Mouse (Mus musculus): Measurements from ENCODE around the gene Kcnb1. TPM values are rescaled to one million over a fixed set of nuclear protein-coding genes. Genes with fewer than 3 reads are reported as not detected.

The Kcnb1 gene
- total RNA-seq, 2 experiments from 2014 or later, result 16.1 to 20.7 TPM

DNA sequence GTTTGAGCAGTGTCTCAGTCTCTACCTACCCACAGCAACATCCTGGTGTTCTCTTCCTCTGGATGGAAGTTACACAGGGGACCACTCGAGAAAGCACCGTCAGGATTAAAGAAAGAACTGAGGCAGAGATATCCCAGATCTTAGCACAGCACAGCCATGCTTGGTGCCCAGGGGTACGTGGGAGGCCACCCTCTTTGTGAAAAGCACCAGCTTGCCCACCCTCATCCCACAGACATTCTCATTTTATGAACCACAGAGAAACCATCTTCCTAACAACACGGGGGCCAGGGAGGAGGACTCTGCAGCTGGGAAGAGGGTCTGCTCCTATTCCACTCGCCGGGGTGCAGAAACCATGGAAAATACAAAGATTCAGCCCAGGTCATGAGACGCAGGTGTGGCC is 39.8 kb downstream of the Kcnb1 start:
- no peak overlapping the region for H3K27ac ChIP-seq
- DNase-seq, result no peak
- TF ChIP-seq CTCF (IDR thresholded peaks at IDR 0.05), result no peak
- intact Hi-C loops (cut with DNase I), result no loop called here
- H3K4me3 ChIP-seq, result no peak overlapping the region

GRCm38 (mm10) chr2:167149035-167149434 is 40.9 kb downstream of the Kcnb1 start:
- intact Hi-C loops (cut with DNase I), result no loop called here
- no peak for TF ChIP-seq CTCF (IDR thresholded peaks at IDR 0.05)
- no peak overlapping the region for H3K27ac ChIP-seq
- no peak for DNase-seq
- H3K4me3 ChIP-seq, result no peak overlapping the region

- Histone ChIP-seq H3K27ac (peak overlapping the region; percentile 63), H3K4me3 (no peak overlapping the region)
- peak; percentile 47 for DNase-seq
- intact Hi-C loops (cut with DNase I), result no loop called here
- no peak for TF ChIP-seq CTCF (IDR thresholded peaks at IDR 0.05)
Observed at GRCm38 (mm10) chr2:167147708-167148107, 42.2 kb downstream of the Kcnb1 start.

DNA sequence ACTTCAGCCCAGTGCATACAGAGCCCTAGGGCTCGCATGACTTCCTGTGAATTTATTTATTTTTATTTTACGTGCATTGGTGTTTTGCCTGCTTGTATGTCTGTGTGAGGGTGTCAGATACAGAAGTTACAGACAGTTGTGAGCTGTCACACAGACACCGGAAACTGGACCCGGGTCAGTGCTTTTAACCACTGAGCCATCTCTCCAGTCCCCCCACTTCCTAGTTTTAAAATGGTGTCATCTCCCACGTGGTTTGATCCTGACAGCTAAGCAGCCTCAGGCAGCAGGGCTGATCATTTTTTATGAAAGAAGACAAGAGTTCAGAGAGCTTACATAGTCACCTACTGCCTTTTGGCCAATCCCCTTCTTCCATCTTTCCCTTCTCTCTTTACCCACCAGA is 44.1 kb downstream of the Kcnb1 start:
- H3K4me3 ChIP-seq, result no peak overlapping the region
- H3K27ac ChIP-seq, result no peak overlapping the region
- TF ChIP-seq CTCF (IDR thresholded peaks at IDR 0.05), result no peak
- no peak for DNase-seq
- intact Hi-C loops (cut with DNase I), result no loop called here

GRCm38 (mm10) chr2:167144439-167145307 is 45.3 kb downstream of the Kcnb1 start:
- no peak for DNase-seq
- no peak for TF ChIP-seq CTCF (IDR thresholded peaks at IDR 0.05)
- H3K4me3 ChIP-seq, result no peak overlapping the region
- intact Hi-C loops (cut with DNase I), result no loop called here
- no peak overlapping the region for H3K27ac ChIP-seq

GRCm38 (mm10) chr2:167143914-167144313 is 46.0 kb downstream of the Kcnb1 start:
- TF ChIP-seq CTCF (IDR thresholded peaks at IDR 0.05), result no peak
- no peak for DNase-seq
- Histone ChIP-seq H3K4me3 (no peak overlapping the region), H3K27ac (no peak overlapping the region)
- intact Hi-C loops (cut with DNase I), result no loop called here

DNA sequence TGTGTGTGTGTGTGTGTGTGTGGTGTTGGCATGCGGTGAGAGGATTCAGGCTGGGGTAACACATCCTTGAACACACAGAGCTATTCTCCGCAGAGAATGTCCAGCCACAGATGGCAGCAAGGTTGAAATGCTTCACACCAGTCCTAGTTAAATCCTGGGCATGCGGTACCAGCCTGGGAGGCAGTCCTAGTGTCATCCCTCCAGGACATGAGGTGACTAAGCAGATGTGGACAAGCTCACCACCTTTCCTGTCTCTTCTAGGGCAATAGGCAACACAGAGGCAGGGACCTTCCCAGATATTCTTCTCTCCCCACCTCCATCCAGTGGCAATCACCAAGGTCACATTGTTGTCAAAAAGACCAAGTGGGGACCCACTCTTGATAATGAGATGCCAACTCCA is 47.7 kb downstream of the Kcnb1 start:
- intact Hi-C loops (cut with DNase I), result no loop called here
- TF ChIP-seq CTCF (IDR thresholded peaks at IDR 0.05), result no peak
- H3K4me3 ChIP-seq, result no peak overlapping the region
- no peak for DNase-seq
- no peak overlapping the region for H3K27ac ChIP-seq

GRCm38 (mm10) chr2:167141810-167142209 is 48.1 kb downstream of the Kcnb1 start:
- Histone ChIP-seq H3K27ac (no peak overlapping the region), H3K4me3 (no peak overlapping the region)
- intact Hi-C loops (cut with DNase I), result no loop called here
- TF ChIP-seq CTCF (IDR thresholded peaks at IDR 0.05), result no peak
- DNase-seq, result no peak

DNA sequence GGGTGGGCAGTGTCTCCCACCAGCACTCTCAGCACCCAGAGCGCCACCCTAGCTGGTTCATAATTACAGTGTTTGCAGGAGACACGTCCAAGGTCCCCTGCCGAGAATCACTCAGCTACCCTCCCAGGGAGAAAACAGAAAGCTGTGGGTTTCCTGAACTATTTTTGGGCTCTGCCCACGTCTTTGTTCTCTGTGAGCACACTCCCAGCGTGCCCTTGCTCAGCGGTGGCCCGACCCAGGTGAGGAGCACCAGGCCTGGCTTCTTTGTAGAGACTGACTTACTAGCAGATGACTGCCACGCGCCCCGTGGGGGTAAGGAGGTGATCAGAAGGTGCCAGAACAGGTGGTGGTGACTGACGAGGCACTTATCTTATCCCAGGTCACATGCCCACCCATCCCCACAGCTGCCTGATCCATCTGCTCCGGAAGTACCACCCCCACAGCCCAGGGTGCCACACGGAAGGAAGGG is 50.1 kb downstream of the Kcnb1 start:
- Histone ChIP-seq H3K27ac (peak overlapping the region; percentile 66), H3K4me3 (no peak overlapping the region)
- intact Hi-C loops (cut with DNase I), result no loop called here
- DNase-seq, result no peak
- no peak for TF ChIP-seq CTCF (IDR thresholded peaks at IDR 0.05)

DNA sequence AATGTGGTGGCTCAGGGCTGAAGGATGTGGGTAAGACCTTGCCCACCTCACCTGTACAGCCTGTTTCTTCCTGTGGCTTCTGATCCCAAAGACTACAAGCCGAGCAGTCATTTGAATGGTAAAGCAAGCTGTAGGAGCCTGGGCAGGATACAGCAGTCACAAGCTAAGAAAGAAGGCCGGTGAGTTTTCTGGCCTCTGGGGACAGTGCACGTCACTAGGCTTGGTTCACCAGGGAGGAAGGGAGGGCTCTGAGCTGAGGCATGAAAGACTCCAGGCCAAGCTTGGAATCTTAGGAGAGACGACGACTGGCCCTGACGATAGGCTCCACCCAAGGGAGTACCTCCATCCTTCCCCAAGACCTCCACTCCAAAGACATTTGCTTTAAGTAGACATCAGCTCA is 51.3 kb downstream of the Kcnb1 start:
- no peak for TF ChIP-seq CTCF (IDR thresholded peaks at IDR 0.05)
- DNase-seq, result no peak
- H3K4me3 ChIP-seq, result no peak overlapping the region
- intact Hi-C loops (cut with DNase I), result no loop called here
- H3K27ac ChIP-seq, result peak overlapping the region; percentile 66

DNA sequence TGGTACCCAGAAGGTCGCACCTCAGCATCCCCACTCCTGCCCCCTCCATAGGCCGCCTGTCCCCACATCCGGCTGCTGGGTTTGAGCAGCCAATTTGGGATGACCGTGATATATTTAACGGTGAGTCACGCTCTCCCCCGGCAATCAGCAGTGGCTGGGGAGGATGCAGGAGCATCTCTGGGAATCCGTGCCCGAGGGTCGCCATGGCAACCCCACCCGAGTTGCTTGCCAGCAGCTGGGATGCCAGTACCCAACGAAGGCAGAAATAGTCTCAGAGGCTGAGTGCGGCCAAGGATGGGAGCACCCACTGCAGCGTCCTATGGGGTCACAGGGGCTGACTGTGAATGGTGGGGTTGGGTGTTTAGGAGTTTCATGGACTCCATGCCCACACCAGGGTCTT is 53.0 kb downstream of the Kcnb1 start:
- Histone ChIP-seq H3K4me3 (no peak overlapping the region), H3K27ac (no peak overlapping the region)
- DNase-seq, result no peak
- intact Hi-C loops (cut with DNase I), result no loop called here
- TF ChIP-seq CTCF (IDR thresholded peaks at IDR 0.05), result no peak

DNA sequence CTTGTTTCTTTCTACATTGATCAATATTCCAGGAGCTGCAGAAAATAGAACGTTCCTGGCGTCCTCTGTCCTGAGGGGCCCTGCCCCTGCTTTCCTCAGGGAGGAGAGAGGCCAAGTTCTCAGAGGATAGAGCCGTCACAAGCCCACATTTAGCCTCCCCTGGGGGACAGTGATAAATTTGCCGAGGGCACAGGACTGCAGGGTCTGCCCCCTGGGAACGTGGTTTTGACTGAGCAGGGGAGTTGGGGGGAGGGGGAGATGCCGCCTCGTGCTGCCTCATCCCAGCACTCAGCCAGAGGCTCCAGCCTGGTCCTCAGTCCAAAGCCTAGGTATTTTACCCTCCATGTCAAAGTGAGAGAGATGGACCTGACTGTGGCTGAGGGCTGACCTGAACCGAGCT is 57.9 kb downstream of the Kcnb1 start:
- intact Hi-C loops (cut with DNase I), result no loop called here
- TF ChIP-seq CTCF (IDR thresholded peaks at IDR 0.05), result no peak
- DNase-seq, result no peak
- H3K4me3 ChIP-seq, result no peak overlapping the region
- peak overlapping the region; percentile 79; the same call in 1 of the 2 replicates for H3K27ac ChIP-seq

- intact Hi-C loops (cut with DNase I), result no loop called here
- Histone ChIP-seq H3K4me3 (peak overlapping the region; percentile 4; the same call in 1 of the 2 replicates), H3K27ac (peak overlapping the region; percentile 79)
- no peak for TF ChIP-seq CTCF (IDR thresholded peaks at IDR 0.05)
- DNase-seq, result no peak
Observed at GRCm38 (mm10) chr2:167130050-167130770, 59.7 kb downstream of the Kcnb1 start.
